Comparison of ENCODE assay signal across 8 mouse cellular contexts in the genomic region with DNA sequence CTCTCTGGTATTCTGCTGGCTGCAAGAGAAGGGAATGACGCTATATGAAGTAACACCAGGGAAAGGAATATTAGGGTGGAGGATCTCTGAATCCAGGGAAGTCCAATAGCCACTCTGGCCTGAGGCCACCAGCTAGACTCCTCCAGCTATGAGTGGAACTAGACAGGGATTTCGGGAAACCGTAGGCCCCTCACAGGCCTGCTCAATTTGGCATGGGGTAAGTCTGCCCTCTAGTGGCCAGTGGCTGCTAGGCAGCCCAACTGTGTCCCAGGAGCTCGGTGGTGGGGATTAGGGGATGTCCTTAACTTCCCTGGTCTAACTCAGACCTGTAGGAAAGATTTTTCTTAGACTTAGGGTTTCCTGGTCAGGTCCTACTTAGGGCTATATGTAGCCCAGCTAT. TPM values are rescaled to one million over a fixed set of nuclear protein-coding genes. Genes with fewer than 3 reads are reported as not detected.
DNase-seq lines count a peak whose midpoint lies in the region; ATAC-seq and TF ChIP-seq lines count a peak whose summit lies in the region.

No protein-coding gene starts in this region.

- H3K4me1 ChIP-seq in ES-E14 (ENCODE audit: control insufficient read depth in 2 of 2, insufficient read depth in 2 of 2, low read length in 2 of 2, poor library complexity in 1 of 2), result no peaks in the 10 kb centered on the region
- no peaks in the 10 kb centered on the region for H3K4me1 ChIP-seq in forebrain, embryonic 14.5 days (ENCODE audit: control insufficient read depth, insufficient read depth, low read length)
- H3K4me1 ChIP-seq in liver, embryonic 16.5 days (ENCODE audit: control insufficient read depth, low read depth, low read length), result no peaks in the 10 kb centered on the region
- H3K4me1 ChIP-seq in neural tube, embryonic 13.5 days (replicated peaks), result no peaks in the 10 kb centered on the region
- no peaks in the 10 kb centered on the region for H3K4me1 ChIP-seq in stomach, postnatal 0 days (replicated peaks; ENCODE audit: control insufficient read depth, insufficient read depth)

- H3K4me3 ChIP-seq in ES-E14 (ENCODE audit: insufficient read depth in 1 of 2, low read depth in 1 of 2, low read length in 2 of 2, poor library complexity in 1 of 2, severe bottlenecking in 1 of 2), result no peak overlapping the region
- no peak overlapping the region for H3K4me3 ChIP-seq in forebrain, embryonic 14.5 days (ENCODE audit: low read depth, low read length)
- no peak overlapping the region for H3K4me3 ChIP-seq in liver, embryonic 16.5 days (ENCODE audit: low read depth, low read length)
- H3K4me3 ChIP-seq in neural tube, embryonic 13.5 days, result no peak overlapping the region
- H3K4me3 ChIP-seq in stomach, postnatal 0 days (ENCODE audit: low read depth, low read length), result no peak overlapping the region

- no peaks in the 10 kb centered on the region for H3K9me3 ChIP-seq in ES-E14 (ENCODE audit: control insufficient read depth, insufficient read depth, low read depth, low read length)
- no peaks in the 10 kb centered on the region for H3K9me3 ChIP-seq in forebrain, embryonic 14.5 days (replicated peaks; ENCODE audit: control insufficient read depth, low read length)
- H3K9me3 ChIP-seq in liver, embryonic 16.5 days (replicated peaks; ENCODE audit: control insufficient read depth, low read length), result no peaks in the 10 kb centered on the region
- H3K9me3 ChIP-seq in neural tube, embryonic 13.5 days, result no peaks in the 10 kb centered on the region
- no peaks in the 10 kb centered on the region for H3K9me3 ChIP-seq in stomach, postnatal 0 days (ENCODE audit: control insufficient read depth, low read length)

- H3K27ac ChIP-seq in ES-E14 (ENCODE audit: insufficient read depth, low read depth, low read length, poor library complexity, severe bottlenecking), result no peak overlapping the region
- H3K27ac ChIP-seq in forebrain, embryonic 14.5 days (ENCODE audit: low read depth, low read length), result no peak overlapping the region
- H3K27ac ChIP-seq in liver, embryonic 16.5 days (ENCODE audit: low read length), result no peak overlapping the region
- no peak overlapping the region for H3K27ac ChIP-seq in neural tube, embryonic 13.5 days (replicated peaks)
- no peak overlapping the region for H3K27ac ChIP-seq in stomach, postnatal 0 days (replicated peaks)

- 10% methylated on average over 4 of the region's 4 CpGs for WGBS in forebrain, embryonic 14.5 days
- 17% methylated on average over 4 of the region's 4 CpGs for WGBS in liver, embryonic 16.5 days (ENCODE audit: insufficient replicate concordance)
- 15% methylated on average over 4 of the region's 4 CpGs for WGBS in neural tube, embryonic 13.5 days
- 17% methylated on average over 4 of the region's 4 CpGs for WGBS in stomach, postnatal 0 days

- DNase-seq in ES-E14 (ENCODE audit: low read depth, low spot score), result peak; percentile 71
- DNase-seq in cerebellum, adult 11 months, result peak; percentile 73
- peak; percentile 91 for DNase-seq in forebrain, embryonic 14.5 days (ENCODE audit: low spot score)
- DNase-seq in heart, postnatal 14 days, result peak; percentile 81 to 92
- DNase-seq in kidney, postnatal 4 days, result peak; percentile 89 to 90
- DNase-seq in stomach, postnatal 0 days (ENCODE audit: low spot score), result peak; percentile 82

- H3K4me2 ChIP-seq in forebrain, embryonic 14.5 days (ENCODE audit: low read length), result no peak overlapping the region
- H3K4me2 ChIP-seq in liver, embryonic 16.5 days (ENCODE audit: low read depth, low read length), result no peak overlapping the region
- no peak overlapping the region for H3K4me2 ChIP-seq in neural tube, embryonic 13.5 days
- no peak overlapping the region for H3K4me2 ChIP-seq in stomach, postnatal 0 days (replicated peaks; ENCODE audit: low read depth)

- intact Hi-C loops in heart, postnatal 14 days (cut with DNase I), result loop anchor here (1.0 to 10.0 kb wide), 6 partner anchors 44 to 619 kb away; no protein-coding TSS in a partner anchor

- no peak overlapping the region for H3K9ac ChIP-seq in ES-E14 (ENCODE audit: insufficient read depth, low read depth, low read length, poor library complexity, severe bottlenecking)
- no peak overlapping the region; the same call in 1 of the 2 replicates for H3K9ac ChIP-seq in forebrain, embryonic 14.5 days (ENCODE audit: low read length)
- H3K9ac ChIP-seq in liver, embryonic 16.5 days (ENCODE audit: low read depth, low read length), result no peak overlapping the region
- no peak overlapping the region for H3K9ac ChIP-seq in neural tube, embryonic 13.5 days
- no peak overlapping the region for H3K9ac ChIP-seq in stomach, postnatal 0 days (ENCODE audit: low read length)

- peak; percentile 100 for TF ChIP-seq CTCF in stomach, postnatal 0 days (IDR thresholded peaks at IDR 0.05; ENCODE audit: low read depth)

- no peaks in the 10 kb centered on the region for H3K36me3 ChIP-seq in ES-E14 (ENCODE audit: control insufficient read depth, insufficient read depth, low read length, poor library complexity, severe bottlenecking)
- H3K36me3 ChIP-seq in forebrain, embryonic 14.5 days (ENCODE audit: control insufficient read depth, insufficient read depth, low read length), result no peaks in the 10 kb centered on the region
- H3K36me3 ChIP-seq in liver, embryonic 16.5 days (ENCODE audit: control insufficient read depth, insufficient read depth), result no peaks in the 10 kb centered on the region
- no peaks in the 10 kb centered on the region for H3K36me3 ChIP-seq in neural tube, embryonic 13.5 days
- H3K36me3 ChIP-seq in stomach, postnatal 0 days (ENCODE audit: control insufficient read depth, insufficient read depth, low read length), result no peaks in the 10 kb centered on the region

- no peak for TF ChIP-seq EP300 in stomach, postnatal 0 days (optimal IDR thresholded peaks at IDR 0.05)

- ATAC-seq in forebrain, embryonic 14.5 days, result peak; percentile 92
- peak; percentile 55 for ATAC-seq in liver, embryonic 16.5 days (ENCODE audit: low read depth)
- ATAC-seq in neural tube, embryonic 13.5 days (ENCODE audit: low read depth), result peak; percentile 87
- ATAC-seq in stomach, postnatal 0 days (ENCODE audit: low FRiP score, low TSS enrichment), result peak; percentile 68

- no peaks in the 10 kb centered on the region for H3K27me3 ChIP-seq in forebrain, embryonic 14.5 days (replicated peaks; ENCODE audit: control insufficient read depth, insufficient read depth, low read length)
- no peaks in the 10 kb centered on the region for H3K27me3 ChIP-seq in liver, embryonic 16.5 days (ENCODE audit: control insufficient read depth, insufficient read depth, low read depth, low read length)
- no peaks in the 10 kb centered on the region; the same call in 1 of the 2 replicates for H3K27me3 ChIP-seq in neural tube, embryonic 13.5 days
- H3K27me3 ChIP-seq in stomach, postnatal 0 days (ENCODE audit: control insufficient read depth, insufficient read depth, low read length), result no peaks in the 10 kb centered on the region

- in situ Hi-C loops in ES-E14 (cut with MboI; ENCODE audit: low sequenced_read_pairs in 2 of 2, unreplicated experiment in 2 of 2), result loop anchor here in 1 of 2 experiments (25.0 kb wide), 1 partner anchor 604 kb away; no protein-coding TSS in a partner anchor

TF ChIP-seq in ES-E14, 5 proteins besides CTCF, POLR2A, EP300 and RAD21:
- no peak for TF ChIP-seq HCFC1 (IDR thresholded peaks at IDR 0.05; ENCODE audit: borderline replicate concordance, insufficient read depth, low read length)
- no peak for TF ChIP-seq MAFK (IDR thresholded peaks at IDR 0.05; ENCODE audit: insufficient read depth, low read depth, low read length)
- peak; percentile 94; the same call in 1 of the 2 replicates for TF ChIP-seq ZC3H11A (IDR thresholded peaks at IDR 0.05; ENCODE audit: borderline replicate concordance, low read depth, low read length)

RNA-seq across cellular contexts. Expression of gene Samd8, which starts 8.5 kb away (rescaled TPM):
- 28.0 and 31.4 TPM in 2 replicates for total RNA-seq in ES-E14 (2012; rRNA removed)
- 18.9 and 25.4 TPM in 2 replicates for polyA plus RNA-seq in forebrain, embryonic 14.5 days (2014; fragmentation: Nextera tagmentation; extraction: Ambion mirVana)
- total RNA-seq in heart, postnatal 14 days (2021), result 10 to 100 TPM; 25.3 to 26.9 TPM
- polyA plus RNA-seq in liver, embryonic 16.5 days (2015; fragmentation: Nextera tagmentation; extraction: Ambion mirVana), result 3.0 and 3.9 TPM in 2 replicates
- 16.9 and 18.5 TPM in 2 replicates for polyA plus RNA-seq in neural tube, embryonic 13.5 days (2015; fragmentation: Nextera tagmentation; extraction: Ambion mirVana)
- 15.3 and 15.9 TPM in 2 replicates for polyA plus RNA-seq in stomach, postnatal 0 days (2015; fragmentation: Nextera tagmentation; extraction: Ambion mirVana)

RNA-seq across cellular contexts. Expression of gene Dusp13, which starts 9.2 kb away (rescaled TPM):
- 0.95 and 1.2 TPM in 2 replicates for total RNA-seq in ES-E14 (2012; rRNA removed)
- not detected in 2 replicates for polyA plus RNA-seq in forebrain, embryonic 14.5 days (2014; fragmentation: Nextera tagmentation; extraction: Ambion mirVana)
- under 1 TPM in 1 of 2 experiments, not detected in 1; 0.36 TPM for total RNA-seq in heart, postnatal 14 days (2021)
- 0.30 TPM in 1 of 2 replicates, not detected in the other for polyA plus RNA-seq in liver, embryonic 16.5 days (2015; fragmentation: Nextera tagmentation; extraction: Ambion mirVana)
- polyA plus RNA-seq in neural tube, embryonic 13.5 days (2015; fragmentation: Nextera tagmentation; extraction: Ambion mirVana), result not detected in 2 replicates
- polyA plus RNA-seq in stomach, postnatal 0 days (2015; fragmentation: Nextera tagmentation; extraction: Ambion mirVana), result 1.9 and 2.5 TPM in 2 replicates

RNA-seq across cellular contexts. Expression of gene Dupd1, which starts 27.4 kb away (rescaled TPM):
- total RNA-seq in ES-E14 (2012; rRNA removed), result not detected in 2 replicates
- polyA plus RNA-seq in forebrain, embryonic 14.5 days (2014; fragmentation: Nextera tagmentation; extraction: Ambion mirVana), result not detected in 2 replicates
- under 1 TPM in 1 of 2 experiments, not detected in 1; 0.26 TPM for total RNA-seq in heart, postnatal 14 days (2021)
- 0.18 and 0.27 TPM in 2 replicates for polyA plus RNA-seq in liver, embryonic 16.5 days (2015; fragmentation: Nextera tagmentation; extraction: Ambion mirVana)
- not detected in 2 replicates for polyA plus RNA-seq in neural tube, embryonic 13.5 days (2015; fragmentation: Nextera tagmentation; extraction: Ambion mirVana)
- not detected in 2 replicates for polyA plus RNA-seq in stomach, postnatal 0 days (2015; fragmentation: Nextera tagmentation; extraction: Ambion mirVana)
